Mouse (Mus musculus): ENCODE results near the gene Tnks2.

Tnks2 gene

GRCm38 (mm10) chr19:36932097-36932496, 98.1 kb downstream of the Tnks2 start:
- CTCF ChIA-PET: interaction anchor here (0.7 to 1.2 kb wide), 2 partner anchors 57 to 445 kb away, joined by 6 to 28 read pairs; no protein-coding TSS in a partner anchor

DNA sequence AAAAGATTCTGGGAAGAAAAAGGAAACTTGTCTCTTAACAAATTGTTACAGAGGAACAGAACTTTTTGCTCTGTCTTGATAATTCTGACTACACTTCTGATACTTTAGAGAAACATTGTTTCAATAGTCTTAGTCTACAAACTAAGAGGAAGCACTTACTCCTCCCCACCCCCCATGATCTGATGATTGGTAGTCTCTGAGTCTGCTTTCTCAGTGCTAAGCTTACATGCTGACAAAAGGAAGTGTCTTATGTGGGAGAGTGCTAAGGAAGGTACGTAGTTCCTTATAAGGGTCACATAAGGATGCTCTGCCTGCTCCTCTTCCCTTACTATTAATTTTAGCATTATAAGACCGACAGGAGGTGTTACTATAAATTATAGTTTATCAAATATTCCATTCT, 98.6 kb downstream of the Tnks2 start:
- CTCF ChIA-PET: interaction anchor here (0.7 to 1.2 kb wide), 2 partner anchors 56 to 444 kb away, joined by 6 to 28 read pairs; no protein-coding TSS in a partner anchor

GRCm38 (mm10) chr19:36936285-36936684, 102.3 kb downstream of the Tnks2 start:
- CTCF ChIA-PET: no interaction called here

GRCm38 (mm10) chr19:36938008-36938407, 104.0 kb downstream of the Tnks2 start:
- CTCF ChIA-PET: interaction anchor here (0.7 kb wide), 1 partner anchor 376 kb away, joined by 3 read pairs; no protein-coding TSS in a partner anchor

- CTCF ChIA-PET: no interaction called here
Observed at GRCm38 (mm10) chr19:36940064-36940463, 106.0 kb downstream of the Tnks2 start.

All from spleen, embryonic (tissue).